Mouse (Mus musculus) lung, embryonic 14.5 days (tissue): Measurements from ENCODE around the gene Tmpo. TPM values are rescaled to one million over a fixed set of nuclear protein-coding genes. Genes with fewer than 3 reads are reported as not detected.
"Not testable (repeated sequence)": the region's sequence is repeated elsewhere in the genome, so short reads cannot be mapped to it uniquely, and the experiment has no call there.

Experiments
- ATAC-seq: fragments of 200-750 bp; cut with Nextera tagmentation; 2 replicates; pipeline ENCODE4 v1.8.0; 2017; ENCODE audit warnings: mild to moderate bottlenecking, moderate TSS enrichment, moderate library complexity; ENCODE audit not compliant: insufficient read depth
- DNase-seq: peaks from one replicate; pipeline ENCODE4 v3.0.0-alpha.2; 2015
- H3K27ac ChIP-seq: fragments of 300-500 bp; sonication (generic); 2 replicates; pipeline ENCODE4 v1.5.1; 2014; ENCODE audit warnings: low read depth, mild to moderate bottlenecking, moderate library complexity
- H3K27me3 ChIP-seq: fragments of 300-500 bp; sonication (generic); 2 replicates; pipeline ENCODE4 v1.6.1; 2014; ENCODE audit warnings: low read length, control low read depth; ENCODE audit not compliant: insufficient read depth
- H3K36me3 ChIP-seq: fragments of 300-500 bp; sonication (generic); 2 replicates; pipeline ENCODE4 v1.6.1; 2014; ENCODE audit warnings: control low read depth; ENCODE audit not compliant: insufficient read depth
- H3K4me1 ChIP-seq: fragments of 300-500 bp; sonication (generic); 2 replicates; pipeline ENCODE4 v1.6.1; 2014; ENCODE audit warnings: antibody characterized with exemption, control low read depth; ENCODE audit not compliant: insufficient read depth
- H3K4me2 ChIP-seq: fragments of 300-500 bp; sonication (generic); 2 replicates; pipeline ENCODE4 v1.6.1; 2014; ENCODE audit warnings: mild to moderate bottlenecking
- H3K4me3 ChIP-seq: fragments of 300-500 bp; sonication (generic); 2 replicates; pipeline ENCODE4 v1.5.1; 2014; ENCODE audit warnings: low read depth, low read length
- H3K9ac ChIP-seq: fragments of 300-500 bp; sonication (generic); 2 replicates; pipeline ENCODE4 v1.6.1; 2014
- H3K9me3 ChIP-seq: fragments of 300-500 bp; sonication (generic); 2 replicates; pipeline ENCODE4 v1.6.1; 2016; ENCODE audit warnings: low read depth, low read length, control low read depth
- CTCF ChIP-seq: IDR thresholded peaks from 2 replicates; pipeline ENCODE4 v1.5.1; 2016; ENCODE audit warnings: antibody characterized with exemption, low read depth
- WGBS: fragments of 180-500 bp; shearing (Covaris S2); extraction: QIAGEN DNeasy Blood & Tissue Kit; methylation state at CpG from one replicate; pipeline ENCODE4 v1.1.7; 2014; 5-methylcytosine and 5-hydroxymethylcytosine counted together
- polyA plus RNA-seq: library from polyadenylated mRNA; unstranded; fragments of >200 nt; fragmentation: Nextera tagmentation; extraction: Ambion mirVana; gene quantifications from 2 replicates; pipeline ENCODE4 v1.2.1, GENCODE M21; 2014

The Tmpo gene
- polyA plus RNA-seq, 1 experiment from 2014 or later, result 337 TPM

- Histone ChIP-seq H3K9ac (peak overlapping the region; percentile 72), H3K4me1 (no peaks in the 10 kb centered on the region), H3K27ac (peak overlapping the region; percentile 92), H3K4me3 (peak overlapping the region; percentile 31), H3K9me3 (no peaks in the 10 kb centered on the region), H3K4me2 (peak overlapping the region; percentile 64), H3K27me3 (no peaks in the 10 kb centered on the region), H3K36me3 (no peaks in the 10 kb centered on the region)
- ATAC-seq (peak; percentile 7; the same call in 1 of the 2 replicates), DNase-seq (peak; percentile 50)
- 34% methylated on average over 10 of the region's 10 CpGs for WGBS
- TF ChIP-seq CTCF, result no peak
Observed at GRCm38 (mm10) chr10:91187349-91187748, 6.2 kb upstream of the Tmpo start.

GRCm38 (mm10) chr10:91185721-91186120 is 4.6 kb upstream of the Tmpo start:
- TF ChIP-seq CTCF, result no peak
- DNase-seq (no peak), ATAC-seq (no peak)
- H3K9me3 ChIP-seq, result no peaks in the 10 kb centered on the region
- no peaks in the 10 kb centered on the region for H3K36me3 ChIP-seq
- no peaks in the 10 kb centered on the region for H3K4me1 ChIP-seq
- H3K4me3 ChIP-seq, result no peak overlapping the region
- 86% methylated on average over 2 of the region's 2 CpGs for WGBS
- H3K9ac ChIP-seq, result no peak overlapping the region
- no peak overlapping the region for H3K27ac ChIP-seq
- H3K4me2 ChIP-seq, result no peak overlapping the region
- no peaks in the 10 kb centered on the region for H3K27me3 ChIP-seq

GRCm38 (mm10) chr10:91184893-91185292 is 3.8 kb upstream of the Tmpo start:
- WGBS, result 69% methylated on average over 5 of the region's 5 CpGs
- not testable (repeated sequence) for H3K9me3 ChIP-seq

GRCm38 (mm10) chr10:91183316-91183715 is 2.2 kb upstream of the Tmpo start:
- TF ChIP-seq CTCF, result no peak
- Histone ChIP-seq H3K9ac (peak overlapping the region; percentile 10; the same call in 1 of the 2 replicates), H3K27me3 (no peaks in the 10 kb centered on the region), H3K4me1 (no peaks in the 10 kb centered on the region), H3K27ac (peak overlapping the region; percentile 100), H3K4me2 (peak overlapping the region; percentile 67; the same call in 1 of the 2 replicates), H3K36me3 (no peaks in the 10 kb centered on the region), H3K4me3 (no peak overlapping the region), H3K9me3 (no peaks in the 10 kb centered on the region)
- DNase-seq (peak; percentile 40), ATAC-seq (no peak)
- WGBS, result 43% methylated on average over 3 of the region's 3 CpGs

More at GRCm38 (mm10) chr10:91184893-91185292, 3.8 kb upstream of the Tmpo start:
- DNase-seq, H3K9ac ChIP-seq, H3K27ac ChIP-seq, H3K4me3 ChIP-seq, H3K4me1 ChIP-seq, H3K4me2 ChIP-seq, H3K36me3 ChIP-seq, H3K27me3 ChIP-seq, ATAC-seq: not testable (repeated sequence)
- TF ChIP-seq CTCF, result 0 out of 2 replicates have a peak, but pooled peaks have one; percentile 11

GRCm38 (mm10) chr10:91182291-91182990 is 1.3 kb upstream of the Tmpo start:
- ATAC-seq (no peak), DNase-seq (peak; percentile 81)
- Histone ChIP-seq H3K9me3 (no peaks in the 10 kb centered on the region), H3K4me1 (no peaks in the 10 kb centered on the region), H3K4me2 (peak overlapping the region; percentile 67), H3K27me3 (no peaks in the 10 kb centered on the region), H3K9ac (peak overlapping the region; percentile 57), H3K36me3 (no peaks in the 10 kb centered on the region), H3K27ac (peak overlapping the region; percentile 100), H3K4me3 (peak overlapping the region; percentile 46)
- 2% methylated on average over 16 of the region's 16 CpGs for WGBS
- no peak for TF ChIP-seq CTCF

GRCm38 (mm10) chr10:91181461-91182288 is 560 bp upstream of the Tmpo start:
- Histone ChIP-seq H3K36me3 (no peaks in the 10 kb centered on the region), H3K27ac (peak overlapping the region; percentile 100), H3K4me1 (no peaks in the 10 kb centered on the region), H3K27me3 (no peaks in the 10 kb centered on the region), H3K9me3 (no peaks in the 10 kb centered on the region), H3K9ac (peak overlapping the region; percentile 57), H3K4me2 (peak overlapping the region; percentile 67), H3K4me3 (peak overlapping the region; percentile 46)
- peak; percentile 1; the same call in 1 of the 2 replicates for TF ChIP-seq CTCF
- DNase-seq (peak; percentile 100), ATAC-seq (peak; percentile 92)
- WGBS, result under 1% methylated on average over 69 of the region's 69 CpGs

- Histone ChIP-seq H3K4me2 (peak overlapping the region; percentile 67), H3K9me3 (no peaks in the 10 kb centered on the region), H3K9ac (peak overlapping the region; percentile 57), H3K27me3 (no peaks in the 10 kb centered on the region), H3K36me3 (no peaks in the 10 kb centered on the region), H3K4me1 (no peaks in the 10 kb centered on the region), H3K27ac (peak overlapping the region; percentile 100), H3K4me3 (peak overlapping the region; percentile 46)
- 16% methylated on average over 7 of the region's 7 CpGs for WGBS
- no peak for TF ChIP-seq CTCF
- ATAC-seq, result no peak
- DNase-seq, result peak; percentile 75
Observed at GRCm38 (mm10) chr10:91180301-91180700, 814 bp downstream of the Tmpo start.
